Mouse (Mus musculus) cerebellum, postnatal 36 days (tissue): Measurements from ENCODE around the gene Zswim1.
A peak's percentile ranks its signal among the peaks of the same experiment; 100 is the strongest.

Source experiments
- DNase-seq, 2 experiments: peaks; one replicate each; pipeline ENCODE4 v3.0.0; 2021 to 2022; ENCODE audit warnings: mixed read lengths in 2 of 2

Zswim1 gene

GRCm38 (mm10) chr2:164822636-164823165 lies at the start of gene Zswim1:
Gene Zswim1, plus strand, starts transcription at chr2:164822686.
- peak; percentile 100 for DNase-seq

GRCm38 (mm10) chr2:164773229-164773988 lies 49.1 kb upstream of the Zswim1 start:
- no peak for DNase-seq

GRCm38 (mm10) chr2:164773989-164774364 lies 48.5 kb upstream of the Zswim1 start:
- no peak for DNase-seq

- no peak for DNase-seq
Measured at GRCm38 (mm10) chr2:164776130-164776529, 46.4 kb upstream of the Zswim1 start.

GRCm38 (mm10) chr2:164776801-164777200 lies 45.7 kb upstream of the Zswim1 start:
- no peak for DNase-seq

GRCm38 (mm10) chr2:164777246-164778014 lies 45.1 kb upstream of the Zswim1 start:
- DNase-seq = no peak

- no peak for DNase-seq
Measured at GRCm38 (mm10) chr2:164778015-164778287, 44.5 kb upstream of the Zswim1 start.

GRCm38 (mm10) chr2:164778809-164779208 lies 43.7 kb upstream of the Zswim1 start:
- DNase-seq = no peak

- DNase-seq = no peak
Measured at GRCm38 (mm10) chr2:164779481-164780086, 42.9 kb upstream of the Zswim1 start, which contains the start of gene Tnnc2. Gene Tnnc2, minus strand, starts transcription at chr2:164779967.

GRCm38 (mm10) chr2:164781876-164782275 lies 40.6 kb upstream of the Zswim1 start:
- DNase-seq = no peak

- no peak for DNase-seq
Measured at GRCm38 (mm10) chr2:164783926-164784581, 38.4 kb upstream of the Zswim1 start.

- no peak for DNase-seq
Measured at GRCm38 (mm10) chr2:164784869-164785420, 37.5 kb upstream of the Zswim1 start.

GRCm38 (mm10) chr2:164785481-164786387 lies 36.8 kb upstream of the Zswim1 start, which contains the start of gene Snx21:
Gene Snx21, plus strand, starts transcription at chr2:164785823.
- DNase-seq = peak; percentile 85 to 91

- no peak for DNase-seq
Measured at GRCm38 (mm10) chr2:164786388-164786885, 36.0 kb upstream of the Zswim1 start.

- DNase-seq = no peak
Measured at GRCm38 (mm10) chr2:164787032-164787431, 35.5 kb upstream of the Zswim1 start.

- DNase-seq = no peak
Measured at GRCm38 (mm10) chr2:164787779-164788178, 34.7 kb upstream of the Zswim1 start.

- no peak for DNase-seq
Measured at GRCm38 (mm10) chr2:164788411-164788810, 34.1 kb upstream of the Zswim1 start.

GRCm38 (mm10) chr2:164790451-164790850 lies 32.0 kb upstream of the Zswim1 start:
- DNase-seq = no peak

- DNase-seq = peak; percentile 52 to 54
Measured at GRCm38 (mm10) chr2:164791841-164792261, 30.6 kb upstream of the Zswim1 start.

GRCm38 (mm10) chr2:164792400-164793190 lies 29.9 kb upstream of the Zswim1 start:
- DNase-seq = no peak
